Mouse (Mus musculus) hindbrain, postnatal 0 days (tissue): ENCODE data around the gene Pola2. TPM values are rescaled to one million over a fixed set of nuclear protein-coding genes. Genes with fewer than 3 reads are reported as not detected.

ENCODE experiments used
- ATAC-seq: fragments of 200-750 bp; cut with Nextera tagmentation; 2 replicates; pipeline ENCODE4 v1.8.0; 2017; ENCODE audit warnings: mild to moderate bottlenecking, moderate TSS enrichment, moderate library complexity
- DNase-seq: peaks from one replicate; pipeline ENCODE4 v3.0.0-alpha.2; 2015; ENCODE audit warnings: low spot score
- H3K27ac ChIP-seq: fragments of 300-500 bp; sonication (generic); 2 replicates; pipeline ENCODE4 v1.5.1; 2014; ENCODE audit warnings: mild to moderate bottlenecking
- H3K27me3 ChIP-seq: fragments of 300-500 bp; sonication (generic); 2 replicates; pipeline ENCODE4 v1.6.1; 2014; ENCODE audit warnings: low read length, mixed read lengths; ENCODE audit not compliant: insufficient read depth
- H3K36me3 ChIP-seq: fragments of 300-500 bp; sonication (generic); 2 replicates; pipeline ENCODE4 v1.6.1; 2014; ENCODE audit warnings: low read length, mixed read lengths; ENCODE audit not compliant: insufficient read depth
- H3K4me1 ChIP-seq: fragments of 300-500 bp; sonication (generic); 2 replicates; pipeline ENCODE4 v1.6.1; 2014; ENCODE audit warnings: antibody characterized with exemption, low read length, mixed read lengths; ENCODE audit not compliant: insufficient read depth
- H3K4me2 ChIP-seq: fragments of 300-500 bp; sonication (generic); 2 replicates; pipeline ENCODE4 v1.6.1; 2014; ENCODE audit warnings: low read depth, mild to moderate bottlenecking, low read length, moderate library complexity, mixed read lengths
- H3K4me3 ChIP-seq: fragments of 300-500 bp; sonication (generic); 2 replicates; pipeline ENCODE4 v1.5.1; 2014; ENCODE audit warnings: low read length
- H3K9ac ChIP-seq: fragments of 300-500 bp; sonication (generic); replicated peaks from 2 replicates; pipeline ENCODE4 v1.6.1; 2014; ENCODE audit warnings: mild to moderate bottlenecking, low read length, moderate library complexity, mixed read lengths
- H3K9me3 ChIP-seq: fragments of 300-500 bp; sonication (generic); 2 replicates; pipeline ENCODE4 v1.6.1; 2016; ENCODE audit warnings: low read length, mixed read lengths
- CTCF ChIP-seq: IDR thresholded peaks from 2 replicates; pipeline ENCODE4 v1.5.1; 2016; ENCODE audit warnings: antibody characterized with exemption, control low read depth, low read depth
- WGBS: fragments of 180-500 bp; shearing (Covaris S2); extraction: QIAGEN DNeasy Blood & Tissue Kit; methylation state at CpG from one replicate; pipeline ENCODE4 v1.1.7; 2014; 5-methylcytosine and 5-hydroxymethylcytosine counted together
- polyA plus RNA-seq: library from polyadenylated mRNA; unstranded; fragments of >200 nt; fragmentation: Nextera tagmentation; extraction: Ambion mirVana; gene quantifications from 2 replicates; pipeline ENCODE4 v1.2.1, GENCODE M21; 2015
- total RNA-seq: library from RNA; depleted of rRNA; stranded (reverse); fragments of >200 nt; gene quantifications from 2 replicates; pipeline ENCODE4 v1.2.3, GENCODE M21; 2014

Pola2 gene
- total and polyA plus RNA-seq, 2 experiments from 2014 or later: 19.5 to 28.9 TPM

DNA sequence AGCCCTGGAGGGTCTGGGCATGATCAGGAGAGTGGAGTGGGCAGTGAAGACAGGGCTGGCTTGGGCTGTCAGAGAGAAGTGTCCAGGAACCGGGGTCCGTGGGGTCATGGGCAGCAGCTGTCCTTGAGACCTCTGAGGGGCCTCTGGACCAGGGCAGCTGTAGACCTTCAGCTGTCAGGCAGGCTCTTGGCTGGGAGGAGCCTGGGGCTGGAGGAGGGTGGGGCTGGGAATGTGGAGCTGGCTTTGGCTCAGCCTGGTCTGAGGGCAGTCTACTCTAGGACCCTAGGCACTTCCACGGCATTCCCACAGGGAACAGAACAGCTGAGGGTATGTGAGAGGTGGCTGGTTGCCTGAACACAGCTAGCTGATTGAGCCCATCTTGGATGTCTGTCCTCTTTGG, 28.7 kb downstream of the Pola2 start:
- ATAC-seq (no peak), DNase-seq (no peak)
- Histone ChIP-seq H3K36me3 (no peaks in the 10 kb centered on the region), H3K4me2 (no peak overlapping the region), H3K4me1 (peaks cover 9% of the 10 kb centered on the region), H3K9me3 (no peaks in the 10 kb centered on the region), H3K9ac (no peak overlapping the region), H3K27me3 (no peaks in the 10 kb centered on the region), H3K27ac (no peak overlapping the region), H3K4me3 (no peak overlapping the region)
- WGBS: 66% methylated on average over 3 of the region's 3 CpGs
- TF ChIP-seq CTCF: no peak

DNA sequence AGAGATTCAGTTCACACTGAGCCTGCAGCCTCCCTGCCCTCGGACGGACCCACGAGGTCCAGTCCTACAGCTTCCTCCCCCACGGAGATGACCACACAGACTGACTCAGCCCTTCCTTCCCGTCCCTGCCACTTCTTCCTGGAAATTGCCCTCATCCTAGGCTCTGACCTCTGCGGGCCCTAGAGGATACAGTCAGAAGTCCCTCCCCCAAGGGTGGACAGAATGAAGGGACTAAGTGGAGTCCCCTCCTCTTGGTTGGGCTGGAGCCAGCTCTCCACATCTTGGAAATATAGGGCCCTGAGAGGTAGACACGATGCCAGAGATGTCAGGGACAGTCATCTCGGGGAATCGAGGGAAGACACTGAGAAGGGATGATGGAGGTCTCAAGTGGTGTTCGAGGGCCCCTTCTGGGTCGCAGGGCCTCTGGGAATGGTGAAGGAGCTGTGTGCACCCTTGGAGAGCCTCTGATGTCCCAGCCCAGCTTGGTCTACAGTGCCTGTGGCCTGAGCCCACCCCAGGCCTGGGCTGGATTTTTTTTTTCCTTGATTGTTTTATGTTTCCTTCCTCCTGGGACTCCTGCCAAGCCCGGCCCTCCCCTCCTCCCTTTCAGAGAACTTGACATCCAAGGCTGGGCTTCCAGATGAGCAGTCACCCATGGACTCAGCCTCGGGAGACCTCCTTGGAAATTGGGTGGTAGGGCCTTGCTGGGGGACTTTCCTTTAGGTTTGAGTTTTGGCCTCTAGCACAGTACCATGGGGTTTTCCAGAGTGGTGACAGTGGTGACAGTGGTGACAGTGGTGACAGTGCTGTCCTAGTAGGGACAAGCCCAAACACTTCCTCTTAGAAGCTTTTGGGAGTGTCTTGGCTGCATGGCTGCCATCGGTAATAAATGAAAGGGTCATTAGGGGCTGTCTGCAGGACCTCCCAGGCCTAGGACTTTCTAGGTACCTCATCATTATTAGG, 34.1 kb downstream of the Pola2 start:
- Histone ChIP-seq H3K36me3 (no peaks in the 10 kb centered on the region), H3K4me1 (no peaks in the 10 kb centered on the region), H3K4me2 (no peak overlapping the region), H3K4me3 (no peak overlapping the region), H3K9ac (no peak overlapping the region), H3K9me3 (no peaks in the 10 kb centered on the region), H3K27me3 (no peaks in the 10 kb centered on the region), H3K27ac (0 out of 2 replicates have a peak overlapping the region, but pooled peaks have one; percentile 41)
- TF ChIP-seq CTCF: no peak
- DNase-seq (peak; percentile 33), ATAC-seq (no peak)
- 57% methylated on average over 14 of the region's 14 CpGs for WGBS

- Histone ChIP-seq H3K9me3 (no peaks in the 10 kb centered on the region), H3K4me3 (no peak overlapping the region), H3K27ac (no peak overlapping the region), H3K9ac (no peak overlapping the region), H3K4me1 (no peaks in the 10 kb centered on the region), H3K27me3 (no peaks in the 10 kb centered on the region), H3K36me3 (no peaks in the 10 kb centered on the region), H3K4me2 (no peak overlapping the region)
- 68% methylated on average over 3 of the region's 3 CpGs for WGBS
- DNase-seq (no peak), ATAC-seq (no peak)
- no peak for TF ChIP-seq CTCF
Measured at GRCm38 (mm10) chr19:5928546-5928945, 35.5 kb downstream of the Pola2 start.

- no peak overlapping the region for H3K4me3 ChIP-seq
- no peak for DNase-seq
- no peaks in the 10 kb centered on the region for H3K27me3 ChIP-seq
- no peaks in the 10 kb centered on the region for H3K9me3 ChIP-seq
- no peak for TF ChIP-seq CTCF
- WGBS: 78% methylated on average over 6 of the region's 6 CpGs
- H3K36me3 ChIP-seq: no peaks in the 10 kb centered on the region
- no peak overlapping the region for H3K27ac ChIP-seq
- H3K9ac ChIP-seq: no peak overlapping the region
- no peak for ATAC-seq
- no peaks in the 10 kb centered on the region for H3K4me1 ChIP-seq
- H3K4me2 ChIP-seq: no peak overlapping the region
Measured at GRCm38 (mm10) chr19:5928104-5928503, 35.9 kb downstream of the Pola2 start.

DNA sequence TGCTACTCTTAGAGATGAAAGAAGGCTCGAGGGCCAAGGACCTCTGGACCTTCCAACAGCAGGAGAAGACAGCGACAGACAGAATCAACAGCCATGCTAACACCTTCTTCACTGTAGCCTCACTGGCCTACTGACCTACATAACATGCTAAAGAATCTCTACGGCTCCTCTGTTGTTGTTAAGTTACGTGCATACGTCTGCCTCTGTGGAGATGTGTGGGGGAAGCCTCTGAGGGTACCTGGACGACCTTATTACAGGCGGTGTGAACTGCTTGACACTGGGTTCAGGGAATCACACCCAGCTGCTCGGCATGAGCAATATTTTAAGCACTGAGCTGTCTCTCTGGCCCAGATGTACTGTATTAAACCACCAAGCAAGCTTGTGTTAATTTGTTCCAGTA, 36.5 kb downstream of the Pola2 start:
- H3K36me3 ChIP-seq: no peaks in the 10 kb centered on the region
- H3K4me2 ChIP-seq: no peak overlapping the region
- no peak overlapping the region for H3K4me3 ChIP-seq
- no peak overlapping the region for H3K9ac ChIP-seq
- DNase-seq (no peak), ATAC-seq (no peak)
- no peaks in the 10 kb centered on the region for H3K9me3 ChIP-seq
- TF ChIP-seq CTCF: no peak
- H3K27ac ChIP-seq: no peak overlapping the region
- H3K4me1 ChIP-seq: no peaks in the 10 kb centered on the region
- 71% methylated on average over 8 of the region's 8 CpGs for WGBS
- H3K27me3 ChIP-seq: no peaks in the 10 kb centered on the region

DNA sequence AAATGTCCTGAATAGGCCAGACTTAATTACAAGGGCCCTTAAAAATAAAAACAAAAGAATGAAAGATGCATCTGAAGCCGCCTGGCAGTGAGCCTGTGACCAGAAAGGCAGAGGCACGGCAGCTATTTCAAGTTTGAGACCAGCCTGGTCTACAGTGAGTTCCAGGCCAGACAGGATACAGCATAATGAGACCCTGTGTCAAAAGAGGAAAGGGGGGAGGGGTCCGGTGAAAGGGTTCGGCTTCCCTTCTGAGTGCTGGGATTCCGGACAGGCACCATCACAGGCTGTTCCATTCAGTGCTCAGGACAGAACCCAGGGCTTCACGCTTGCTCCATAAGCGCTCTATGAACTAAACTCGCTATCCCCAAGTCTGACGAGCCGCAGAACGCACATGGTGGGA, 37.0 kb downstream of the Pola2 start:
- Histone ChIP-seq H3K9ac (no peak overlapping the region), H3K4me3 (no peak overlapping the region), H3K27me3 (no peaks in the 10 kb centered on the region), H3K4me1 (no peaks in the 10 kb centered on the region), H3K27ac (no peak overlapping the region), H3K4me2 (no peak overlapping the region), H3K36me3 (no peaks in the 10 kb centered on the region), H3K9me3 (no peaks in the 10 kb centered on the region)
- TF ChIP-seq CTCF: no peak
- DNase-seq (no peak), ATAC-seq (no peak)
- 74% methylated on average over 11 of the region's 11 CpGs for WGBS

DNA sequence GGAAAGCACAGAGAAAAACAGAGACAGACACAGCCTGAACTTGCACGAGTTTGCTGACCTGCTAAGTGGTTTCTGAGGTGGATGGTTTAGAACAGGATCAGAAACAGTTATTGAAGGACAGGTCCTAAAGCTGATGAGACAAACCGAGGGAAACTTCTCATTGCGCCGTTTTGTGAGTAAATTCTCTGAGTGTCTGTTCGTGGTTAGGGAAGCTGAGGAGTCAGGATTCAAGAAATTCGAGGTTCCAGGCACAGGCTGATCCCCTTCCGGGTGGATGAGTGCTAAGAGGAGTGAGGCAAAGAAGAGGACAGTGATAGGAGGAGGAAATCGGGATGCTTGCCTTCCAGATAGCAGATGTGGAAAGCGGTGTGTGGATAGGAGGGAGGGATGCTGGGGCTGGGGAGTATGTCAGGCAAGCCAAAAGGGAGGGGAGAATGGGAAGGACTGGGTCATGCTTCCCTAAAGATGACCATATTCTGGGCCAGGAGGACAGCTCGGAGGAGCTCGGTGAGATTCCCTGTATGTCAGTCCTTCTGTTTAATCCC, 38.6 kb downstream of the Pola2 start:
- WGBS: 25% methylated on average over 11 of the region's 11 CpGs
- H3K27me3 ChIP-seq: no peaks in the 10 kb centered on the region

More for the DNA sequence above, 38.6 kb downstream of the Pola2 start:
- peak overlapping the region; percentile 66 for H3K4me3 ChIP-seq
- ATAC-seq: no peak
- H3K9ac ChIP-seq: peak overlapping the region; percentile 52
- no peaks in the 10 kb centered on the region for H3K36me3 ChIP-seq
- peak overlapping the region; percentile 92 for H3K4me2 ChIP-seq
- H3K4me1 ChIP-seq: no peaks in the 10 kb centered on the region
- no peaks in the 10 kb centered on the region for H3K9me3 ChIP-seq
- no peak for TF ChIP-seq CTCF
- no peak for DNase-seq
- peak overlapping the region; percentile 82 for H3K27ac ChIP-seq
